Mouse (Mus musculus): ENCODE data around the gene Duxbl2. TPM values are rescaled to one million over a fixed set of nuclear protein-coding genes. Genes with fewer than 3 reads are reported as not detected.

Gene Duxbl2
- polyA plus RNA-seq (2015; fragmentation: Nextera tagmentation; extraction: Ambion mirVana), result not detected in 2 replicates

GRCm38 (mm10) chr14:26118150-26118549, at the start of gene Duxbl2:
Duxbl2 (plus strand) TSS chr14:26118349.

GRCm38 (mm10) chr14:26081216-26081615, 36.9 kb upstream of the Duxbl2 start, which contains the start of gene Cphx2:
Cphx2 (plus strand) TSS chr14:26081516.

GRCm38 (mm10) chr14:26081997-26082396, 36.2 kb upstream of the Duxbl2 start, which contains the start of gene Cphx3:
Cphx3 (plus strand) TSS chr14:26082297.

Other genes starting within 250 kb of the Duxbl2 start
- 1.3 TPM in 1 of 2 replicates, not detected in the other for gene Plac9a, start 215.2 kb upstream of the Duxbl2 start, polyA plus RNA-seq (2015; fragmentation: Nextera tagmentation; extraction: Ambion mirVana)
- gene Tmem254a, start 190.7 kb upstream of the Duxbl2 start, polyA plus RNA-seq (2015; fragmentation: Nextera tagmentation; extraction: Ambion mirVana), result 5.4 and 5.8 TPM in 2 replicates
- gene Cphx1, start 180.0 kb upstream of the Duxbl2 start, polyA plus RNA-seq (2015; fragmentation: Nextera tagmentation; extraction: Ambion mirVana), result 0.14 TPM in 1 of 2 replicates, not detected in the other
- gene Duxbl1, start 139.8 kb upstream of the Duxbl2 start, polyA plus RNA-seq (2015; fragmentation: Nextera tagmentation; extraction: Ambion mirVana), result 0.96 and 1.5 TPM in 2 replicates
- gene Gm9780, start 75.6 kb upstream of the Duxbl2 start, polyA plus RNA-seq (2015; fragmentation: Nextera tagmentation; extraction: Ambion mirVana), result 20.3 and 21.9 TPM in 2 replicates
- gene Tmem254c, start 51.0 kb upstream of the Duxbl2 start, polyA plus RNA-seq (2015; fragmentation: Nextera tagmentation; extraction: Ambion mirVana), result 50.8 and 54.5 TPM in 2 replicates
- gene Cphx2, start 36.8 kb upstream of the Duxbl2 start, polyA plus RNA-seq (2015; fragmentation: Nextera tagmentation; extraction: Ambion mirVana), result not detected in 2 replicates
- not detected in 2 replicates for gene Cphx3, start 36.1 kb upstream of the Duxbl2 start, polyA plus RNA-seq (2015; fragmentation: Nextera tagmentation; extraction: Ambion mirVana)
- 12.7 and 28.5 TPM in 2 replicates for gene Plac9b, start 64.1 kb downstream of the Duxbl2 start, polyA plus RNA-seq (2015; fragmentation: Nextera tagmentation; extraction: Ambion mirVana)
- 24.6 and 32.0 TPM in 2 replicates for gene Tmem254b, start 88.7 kb downstream of the Duxbl2 start, polyA plus RNA-seq (2015; fragmentation: Nextera tagmentation; extraction: Ambion mirVana)
- 2.7 TPM in 2 replicates for gene Duxbl3, start 139.6 kb downstream of the Duxbl2 start, polyA plus RNA-seq (2015; fragmentation: Nextera tagmentation; extraction: Ambion mirVana)